Mouse (Mus musculus) neural tube, embryonic 14.5 days (tissue): Measurements from ENCODE around the gene Rab5if. TPM values are rescaled to one million over a fixed set of nuclear protein-coding genes. Genes with fewer than 3 reads are reported as not detected.
"Not testable (repeated sequence)": the region's sequence is repeated elsewhere in the genome, so short reads cannot be mapped to it uniquely, and the experiment has no call there.

Source experiments
- ATAC-seq: fragments of 200-750 bp; cut with Nextera tagmentation; 2 replicates; pipeline ENCODE4 v1.8.0; 2017; ENCODE audit warnings: low read depth, mild to moderate bottlenecking, moderate TSS enrichment, moderate library complexity
- H3K27ac ChIP-seq: fragments of 300-500 bp; sonication (generic); 2 replicates; pipeline ENCODE4 v1.5.1; 2014; ENCODE audit warnings: low read depth, mild to moderate bottlenecking, control low read depth, low read length, moderate library complexity, mixed read lengths
- H3K27me3 ChIP-seq: fragments of 300-500 bp; sonication (generic); 2 replicates; pipeline ENCODE4 v1.6.1; 2014; ENCODE audit warnings: low read length; ENCODE audit not compliant: control insufficient read depth, insufficient read depth
- H3K36me3 ChIP-seq: fragments of 300-500 bp; sonication (generic); 2 replicates; pipeline ENCODE4 v1.6.1; 2014; ENCODE audit warnings: low read length, mixed read lengths; ENCODE audit not compliant: control insufficient read depth, insufficient read depth
- H3K4me1 ChIP-seq: fragments of 300-500 bp; sonication (generic); 2 replicates; pipeline ENCODE4 v1.6.1; 2014; ENCODE audit warnings: low read length; ENCODE audit not compliant: control insufficient read depth, insufficient read depth
- H3K4me2 ChIP-seq: fragments of 300-500 bp; sonication (generic); 2 replicates; pipeline ENCODE4 v1.6.1; 2014; ENCODE audit warnings: mild to moderate bottlenecking, low read depth, low read length, control low read depth
- H3K4me3 ChIP-seq: fragments of 300-500 bp; sonication (generic); 2 replicates; pipeline ENCODE4 v1.5.1; 2014; ENCODE audit warnings: low read depth, low read length, control low read depth, mixed read lengths
- H3K9ac ChIP-seq: fragments of 300-500 bp; sonication (generic); replicated peaks from 2 replicates; pipeline ENCODE4 v1.6.1; 2014; ENCODE audit warnings: low read depth, mild to moderate bottlenecking, control low read depth, low read length, mixed read lengths
- H3K9me3 ChIP-seq: fragments of 300-500 bp; sonication (generic); 2 replicates; pipeline ENCODE4 v1.6.1; 2016; ENCODE audit warnings: low read length; ENCODE audit not compliant: control insufficient read depth
- WGBS: fragments of 180-500 bp; shearing (Covaris S2); extraction: QIAGEN DNeasy Blood & Tissue Kit; methylation state at CpG from one replicate; pipeline ENCODE4 v1.1.7; 2014; 5-methylcytosine and 5-hydroxymethylcytosine counted together
- polyA plus RNA-seq: library from polyadenylated mRNA; unstranded; fragments of >200 nt; fragmentation: Nextera tagmentation; extraction: Ambion mirVana; gene quantifications from 2 replicates; pipeline ENCODE4 v1.2.1, GENCODE M21; 2014

Rab5if gene
- polyA plus RNA-seq, 1 experiment from 2014 or later: 165 TPM

GRCm38 (mm10) chr2:156901883-156902282 lies 39.0 kb downstream of the Rab5if start:
- Histone ChIP-seq H3K36me3 (no peaks in the 10 kb centered on the region), H3K9ac (no peak overlapping the region), H3K27ac (no peak overlapping the region), H3K4me2 (no peak overlapping the region), H3K4me1 (no peaks in the 10 kb centered on the region), H3K4me3 (no peak overlapping the region), H3K9me3 (no peaks in the 10 kb centered on the region), H3K27me3 (no peaks in the 10 kb centered on the region)
- WGBS: 84% methylated on average over 6 of the region's 6 CpGs
- ATAC-seq: no peak

DNA sequence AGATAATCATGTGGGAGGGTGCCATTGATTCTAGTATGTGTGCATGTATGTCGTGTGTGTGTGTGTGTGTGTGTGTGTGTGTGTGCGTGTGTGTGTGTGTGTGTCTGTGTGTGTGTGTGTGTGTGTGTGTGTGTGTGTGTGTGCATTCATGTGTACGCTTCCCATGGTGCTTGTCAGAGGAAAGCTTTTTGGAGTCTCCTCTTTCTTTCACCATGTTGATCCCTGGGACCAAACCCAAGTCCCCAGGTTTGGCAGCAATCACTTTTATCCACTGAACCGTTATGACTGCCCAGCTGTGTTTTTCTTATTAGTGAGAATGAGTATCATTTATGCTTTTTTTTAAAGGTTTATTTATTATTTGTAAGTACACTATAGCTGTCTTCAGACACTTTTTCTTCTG lies 39.5 kb downstream of the Rab5if start:
- H3K4me1 ChIP-seq, H3K9me3 ChIP-seq, H3K9ac ChIP-seq, H3K27me3 ChIP-seq, H3K27ac ChIP-seq, H3K4me3 ChIP-seq, H3K4me2 ChIP-seq, ATAC-seq, H3K36me3 ChIP-seq: not testable (repeated sequence)
- WGBS: 81% methylated on average over 4 of the region's 4 CpGs

- Histone ChIP-seq H3K9me3 (no peaks in the 10 kb centered on the region), H3K4me1 (no peaks in the 10 kb centered on the region), H3K27me3 (no peaks in the 10 kb centered on the region), H3K4me3 (no peak overlapping the region), H3K9ac (no peak overlapping the region), H3K27ac (no peak overlapping the region), H3K4me2 (no peak overlapping the region), H3K36me3 (no peaks in the 10 kb centered on the region)
- WGBS: 30% methylated on average over 2 of the region's 2 CpGs
- no peak for ATAC-seq
Observed at GRCm38 (mm10) chr2:156903367-156903766, 40.4 kb downstream of the Rab5if start.

DNA sequence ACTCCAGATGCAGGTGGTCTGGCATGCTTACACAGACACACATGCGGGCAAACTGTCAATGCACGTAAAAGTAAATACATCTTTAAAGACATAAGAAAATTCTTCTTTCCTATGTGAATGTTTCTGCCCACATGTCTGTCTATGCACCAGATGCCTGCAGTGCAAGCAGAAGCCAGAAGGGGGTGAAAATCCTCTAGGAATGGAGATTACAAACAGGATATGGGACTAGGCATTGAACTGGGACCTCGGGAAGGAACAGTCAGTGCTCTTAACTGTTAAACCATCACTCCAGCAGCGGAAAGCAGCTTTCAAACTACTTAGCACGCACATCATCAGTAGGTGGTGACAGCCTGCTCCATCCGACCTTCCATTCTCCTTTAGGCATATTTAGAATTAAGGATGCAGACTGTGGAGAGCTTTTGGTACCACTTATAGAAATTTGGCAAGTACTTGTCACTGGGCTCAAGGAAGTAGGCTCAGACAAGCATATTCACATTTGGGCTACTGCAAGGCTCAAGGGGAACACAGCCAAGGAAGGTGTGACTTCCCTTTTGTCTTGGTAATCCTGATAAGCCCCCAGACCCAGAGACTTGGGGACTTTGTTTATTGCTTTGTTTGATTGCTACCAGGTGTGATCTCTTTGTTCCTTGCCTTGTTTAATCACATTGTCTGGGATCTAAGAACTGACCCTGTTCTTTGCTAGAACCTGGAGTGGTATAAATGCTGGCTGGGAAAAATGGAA lies 42.2 kb downstream of the Rab5if start:
- Histone ChIP-seq H3K9ac (no peak overlapping the region), H3K9me3 (no peaks in the 10 kb centered on the region), H3K36me3 (no peaks in the 10 kb centered on the region), H3K4me1 (no peaks in the 10 kb centered on the region), H3K4me3 (no peak overlapping the region), H3K27ac (no peak overlapping the region), H3K27me3 (no peaks in the 10 kb centered on the region), H3K4me2 (no peak overlapping the region)
- ATAC-seq: no peak
- WGBS: 34% methylated on average over 6 of the region's 6 CpGs

GRCm38 (mm10) chr2:156905931-156906330 lies 43.0 kb downstream of the Rab5if start:
- not testable (repeated sequence) for H3K4me2 ChIP-seq

DNA sequence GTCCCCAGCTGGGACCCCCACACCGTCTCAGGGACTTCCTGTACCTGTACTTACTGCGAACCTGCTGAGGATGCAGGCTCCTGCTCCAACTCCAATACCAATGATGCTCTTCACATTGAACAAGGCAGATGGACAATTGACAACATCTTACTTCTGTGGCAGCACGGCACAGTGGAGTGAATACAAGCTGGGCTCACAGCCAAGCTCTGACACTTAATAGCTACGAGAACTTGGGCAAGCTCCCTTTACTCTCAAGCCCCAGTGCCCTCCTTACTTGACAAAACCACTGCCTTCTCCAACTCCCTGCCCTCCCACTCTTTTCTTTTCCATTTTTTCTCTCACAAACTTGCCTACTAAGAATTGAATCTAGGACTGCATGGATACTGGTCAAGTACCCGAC lies 50.3 kb downstream of the Rab5if start:
- no peak overlapping the region for H3K4me3 ChIP-seq
- no peaks in the 10 kb centered on the region for H3K27me3 ChIP-seq
- no peak overlapping the region for H3K27ac ChIP-seq
- H3K4me2 ChIP-seq: no peak overlapping the region
- no peaks in the 10 kb centered on the region for H3K9me3 ChIP-seq
- ATAC-seq: no peak
- 59% methylated on average over 5 of the region's 5 CpGs for WGBS
- no peaks in the 10 kb centered on the region for H3K4me1 ChIP-seq
- H3K36me3 ChIP-seq: no peaks in the 10 kb centered on the region
- H3K9ac ChIP-seq: no peak overlapping the region

More at GRCm38 (mm10) chr2:156905931-156906330, 43.0 kb downstream of the Rab5if start:
- H3K27ac ChIP-seq, H3K4me1 ChIP-seq, H3K4me3 ChIP-seq, ATAC-seq, H3K9ac ChIP-seq, H3K36me3 ChIP-seq, H3K9me3 ChIP-seq, H3K27me3 ChIP-seq: not testable (repeated sequence)
- 36% methylated on average over 4 of the region's 4 CpGs for WGBS

DNA sequence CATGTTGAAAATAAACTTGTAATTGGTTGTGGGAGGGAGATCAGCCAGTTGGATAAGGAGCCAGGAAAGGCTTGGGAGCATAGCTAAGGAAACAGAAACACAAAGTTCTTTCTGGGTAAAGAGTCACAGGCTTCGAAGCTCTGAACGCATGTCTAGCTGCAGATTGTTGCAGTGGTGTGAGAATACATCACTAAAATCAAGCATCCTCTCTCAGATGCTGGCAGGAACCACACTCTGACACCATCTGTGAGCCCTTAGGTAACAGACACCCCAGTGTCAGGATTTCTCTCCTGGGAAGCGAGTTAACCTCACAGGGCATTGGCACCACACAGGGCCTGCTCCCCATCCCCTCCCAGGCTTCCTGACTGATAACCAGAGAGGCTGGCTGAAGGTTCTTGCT lies 52.6 kb downstream of the Rab5if start:
- Histone ChIP-seq H3K27ac (no peak overlapping the region), H3K9ac (no peak overlapping the region), H3K36me3 (no peaks in the 10 kb centered on the region), H3K4me3 (no peak overlapping the region), H3K4me1 (no peaks in the 10 kb centered on the region), H3K27me3 (no peaks in the 10 kb centered on the region), H3K4me2 (no peak overlapping the region), H3K9me3 (no peaks in the 10 kb centered on the region)
- WGBS: 79% methylated on average over 3 of the region's 3 CpGs
- no peak for ATAC-seq

DNA sequence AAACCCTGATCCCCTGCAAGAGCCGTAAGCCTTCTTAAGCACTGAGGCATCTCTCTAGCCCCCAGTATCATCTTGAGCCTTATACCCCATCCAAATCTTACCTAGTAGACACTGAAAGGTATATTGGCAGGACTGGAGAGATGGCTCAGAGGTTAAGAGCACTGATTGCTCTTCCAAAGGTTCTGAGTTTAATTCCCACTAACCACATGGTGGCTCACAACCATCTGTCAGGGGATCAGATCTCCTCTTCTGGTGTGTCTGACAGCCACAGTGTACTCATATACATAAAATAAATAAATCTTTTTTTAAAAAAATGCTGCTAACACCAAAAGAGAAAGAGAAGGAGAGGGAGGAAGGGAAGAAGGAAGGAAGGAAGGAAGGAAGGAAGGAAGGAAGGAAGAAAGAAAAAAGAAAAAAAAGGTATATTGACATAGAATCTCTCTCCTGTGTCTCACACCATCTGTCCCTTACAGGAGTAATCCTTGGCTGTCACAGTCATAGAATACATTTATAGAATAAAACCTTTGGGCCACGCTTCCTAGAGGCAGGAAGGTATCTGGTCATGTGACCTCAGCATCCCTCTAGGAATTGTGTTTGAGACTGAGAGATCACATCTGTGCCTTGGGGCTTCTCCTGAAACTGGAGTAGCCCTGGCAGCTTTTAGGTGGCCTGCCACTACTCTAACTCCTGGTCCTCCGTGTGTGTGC lies 53.6 kb downstream of the Rab5if start:
- no peak overlapping the region for H3K9ac ChIP-seq
- H3K27ac ChIP-seq: no peak overlapping the region
- H3K9me3 ChIP-seq: no peaks in the 10 kb centered on the region
- no peaks in the 10 kb centered on the region for H3K27me3 ChIP-seq
- H3K36me3 ChIP-seq: no peaks in the 10 kb centered on the region
- H3K4me2 ChIP-seq: no peak overlapping the region
- ATAC-seq: no peak
- WGBS: 85% methylated on average over 3 of the region's 3 CpGs
- H3K4me1 ChIP-seq: no peaks in the 10 kb centered on the region
- no peak overlapping the region for H3K4me3 ChIP-seq

DNA sequence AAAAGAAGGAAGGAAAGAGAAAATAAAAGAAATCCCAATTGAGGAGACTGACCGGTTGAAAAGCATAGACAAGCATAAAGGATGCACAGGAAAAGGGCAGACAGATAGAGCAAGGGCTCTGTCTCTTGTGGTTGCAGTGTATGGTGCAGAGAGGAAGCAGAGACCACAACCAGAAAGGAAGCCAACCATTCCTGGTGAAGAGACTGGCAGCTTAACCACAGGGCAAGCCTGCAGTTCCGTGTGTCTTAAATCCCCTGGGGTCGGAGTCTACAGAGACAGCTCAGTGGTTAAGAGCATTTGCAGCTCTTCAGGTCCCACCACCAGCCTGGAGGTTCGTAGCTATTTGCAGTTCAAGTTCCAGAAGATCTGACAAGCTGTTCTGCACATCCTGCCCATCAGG lies 55.6 kb downstream of the Rab5if start:
- ATAC-seq: no peak
- H3K4me2 ChIP-seq: no peak overlapping the region
- H3K9me3 ChIP-seq: no peaks in the 10 kb centered on the region
- no peaks in the 10 kb centered on the region for H3K4me1 ChIP-seq
- H3K27ac ChIP-seq: no peak overlapping the region
- no peak overlapping the region for H3K9ac ChIP-seq
- no peaks in the 10 kb centered on the region for H3K27me3 ChIP-seq
- H3K36me3 ChIP-seq: no peaks in the 10 kb centered on the region
- WGBS: 79% methylated on average over 4 of the region's 4 CpGs
- no peak overlapping the region for H3K4me3 ChIP-seq
